Mouse (Mus musculus): ENCODE measurements around the gene Trmt10b. TPM values are rescaled to one million over a fixed set of nuclear protein-coding genes. Genes with fewer than 3 reads are reported as not detected.
A peak's percentile ranks its signal among the peaks of the same experiment; 100 is the strongest.

Trmt10b gene
- polyA plus RNA-seq, 2 experiments from 2014 or later, result 13.9 to 14.9 TPM

DNA sequence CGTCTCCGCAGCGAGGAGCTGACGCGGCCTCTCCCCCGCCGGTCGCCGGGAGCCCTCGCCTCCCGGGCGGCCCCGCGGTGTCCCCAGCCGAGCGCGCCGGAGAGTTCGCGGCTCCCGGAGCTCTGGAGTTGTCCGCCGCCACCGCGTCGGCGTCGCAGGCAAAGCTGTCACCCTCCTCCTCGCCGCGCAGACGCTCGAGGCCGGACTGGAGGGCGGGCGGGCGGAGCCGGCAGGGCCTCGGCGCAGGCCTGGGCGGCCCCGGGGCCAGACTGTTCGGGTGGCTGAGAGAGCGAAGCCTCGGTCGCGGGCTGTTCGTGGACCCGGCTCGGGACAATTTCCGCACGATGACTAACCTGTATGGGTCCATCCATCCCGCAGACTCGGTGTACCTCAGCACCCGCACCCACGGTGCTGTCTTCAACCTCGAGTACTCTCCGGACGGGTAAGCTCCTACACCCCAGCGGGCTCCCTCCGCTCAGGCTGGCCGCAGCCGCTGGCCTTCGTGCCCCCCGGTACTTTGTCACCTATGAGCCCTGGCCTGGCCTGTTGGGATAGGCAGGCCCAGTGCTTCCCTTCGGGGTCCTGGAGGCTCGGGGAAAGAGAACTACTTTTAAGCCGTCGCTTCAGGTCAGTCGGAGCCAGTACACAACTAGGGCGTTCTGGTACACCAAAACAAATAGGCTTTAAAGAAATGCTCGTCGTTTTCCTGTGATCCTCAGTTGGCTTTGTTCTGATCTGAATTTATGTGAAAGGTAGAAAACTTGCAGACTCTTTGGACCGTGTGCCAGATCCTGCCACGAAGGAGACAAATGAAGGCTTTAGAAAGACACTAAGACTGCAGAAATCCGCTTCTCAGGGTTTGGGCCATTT is 45.6 kb downstream of the Trmt10b start, which contains the start of gene Exosc3:
Gene Exosc3, minus strand, starts transcription at position 447 of the 870 bp plus-strand sequence.
- ATAC-seq, result peak; percentile 43

DNA sequence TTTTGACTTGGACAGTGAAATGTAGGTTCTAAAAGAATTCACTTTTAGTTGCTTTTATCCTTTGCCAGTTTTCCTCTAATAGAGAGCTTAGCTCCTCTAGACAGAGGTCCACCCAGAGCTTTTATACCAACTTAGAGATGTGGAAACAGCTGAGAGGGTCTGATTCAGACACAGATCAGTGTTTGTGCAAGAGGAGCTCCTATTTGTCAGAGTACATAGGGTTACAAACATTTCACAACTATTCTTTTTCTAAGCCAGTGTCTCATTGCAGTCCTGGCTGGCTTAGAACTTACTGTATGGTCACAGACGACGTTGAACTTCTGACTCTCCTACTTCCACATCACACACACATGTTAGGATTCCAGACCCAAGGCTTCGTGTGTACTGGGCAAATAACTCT is 59.7 kb downstream of the Trmt10b start:
- no peak for ATAC-seq

Other genes with a start within 250 kb of the Trmt10b start
- under 1 TPM; 0.62 to 0.93 TPM for gene Fbxo10, start 212.5 kb upstream of the Trmt10b start, polyA plus RNA-seq (2017; shearing (Covaris generic))
- gene Tomm5, start 189.0 kb upstream of the Trmt10b start, polyA plus RNA-seq (2017; shearing (Covaris generic)), result 100 to 1,000 TPM; 150 TPM
- gene Frmpd1, start 112.3 kb upstream of the Trmt10b start, polyA plus RNA-seq (2017; shearing (Covaris generic)), result not detected
- gene Dcaf10, start 45.0 kb downstream of the Trmt10b start, polyA plus RNA-seq (2017; shearing (Covaris generic)), result 1 to 10 TPM; 1.4 to 2.6 TPM
- gene Exosc3, start 45.6 kb downstream of the Trmt10b start, polyA plus RNA-seq (2017; shearing (Covaris generic)), result 10 to 100 TPM; 45.0 to 60.6 TPM
- gene Slc25a51, start 111.6 kb downstream of the Trmt10b start, polyA plus RNA-seq (2017; shearing (Covaris generic)), result 10 to 100 TPM; 35.3 to 49.7 TPM
- not detected for gene Shb, start 235.3 kb downstream of the Trmt10b start, polyA plus RNA-seq (2017; shearing (Covaris generic))